Mouse (Mus musculus): Measurements from ENCODE around the gene March4. TPM values are rescaled to one million over a fixed set of nuclear protein-coding genes. Genes with fewer than 3 reads are reported as not detected.

March4 gene
- total RNA-seq, 2 experiments from 2014 or later = 0.13 to 0.41 TPM

- DNase-seq = no peak
Observed at GRCm38 (mm10) chr1:72530516-72531196, 6.1 kb downstream of the March4 start.

GRCm38 (mm10) chr1:72529192-72529591, 7.5 kb downstream of the March4 start:
- no peak for DNase-seq

DNA sequence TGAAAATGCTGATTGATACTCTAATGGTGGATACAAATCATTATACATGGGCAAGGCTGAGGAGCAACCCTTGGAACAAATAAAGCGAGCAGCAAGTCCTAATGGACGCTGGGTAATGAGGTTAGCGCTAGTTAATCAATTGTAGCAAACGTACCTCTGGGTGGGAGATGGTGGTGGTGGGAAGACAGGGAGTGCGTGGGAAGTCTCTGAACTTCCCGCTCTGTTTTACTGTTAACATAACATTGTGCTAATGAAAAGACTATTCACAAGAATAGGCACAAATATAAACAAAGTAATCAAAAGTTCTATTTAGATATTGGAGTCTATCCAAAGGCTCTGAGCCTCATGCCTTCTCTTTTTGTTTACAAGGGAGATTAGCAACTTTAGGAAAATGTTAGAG, 13.1 kb downstream of the March4 start:
- no peak for DNase-seq

- no peak for DNase-seq
Observed at GRCm38 (mm10) chr1:72510778-72511520, 25.8 kb downstream of the March4 start.

- no peak for DNase-seq
Observed at GRCm38 (mm10) chr1:72509551-72509950, 27.2 kb downstream of the March4 start.

- DNase-seq = no peak
Observed at GRCm38 (mm10) chr1:72507670-72508069, 29.1 kb downstream of the March4 start.

DNA sequence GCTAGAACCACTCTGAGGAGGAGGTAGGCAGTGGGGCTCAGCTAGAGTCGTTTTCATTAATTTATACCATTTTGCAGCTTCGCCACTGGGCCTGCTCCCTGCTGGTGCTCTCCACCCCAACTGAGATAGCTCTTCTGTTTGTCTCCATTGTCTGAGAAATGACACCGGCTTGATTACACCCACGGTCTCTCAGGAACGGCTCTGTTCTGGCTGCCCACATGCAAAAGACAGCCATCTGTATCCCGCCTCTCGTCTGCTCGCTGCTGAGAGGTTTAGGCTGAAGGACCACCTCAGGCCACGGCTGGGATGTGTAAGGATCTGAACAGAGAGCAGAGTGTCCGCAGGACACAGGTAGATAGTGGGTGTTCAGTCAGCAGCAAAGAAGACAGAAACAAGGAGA, 30.5 kb downstream of the March4 start:
- no peak for DNase-seq

DNA sequence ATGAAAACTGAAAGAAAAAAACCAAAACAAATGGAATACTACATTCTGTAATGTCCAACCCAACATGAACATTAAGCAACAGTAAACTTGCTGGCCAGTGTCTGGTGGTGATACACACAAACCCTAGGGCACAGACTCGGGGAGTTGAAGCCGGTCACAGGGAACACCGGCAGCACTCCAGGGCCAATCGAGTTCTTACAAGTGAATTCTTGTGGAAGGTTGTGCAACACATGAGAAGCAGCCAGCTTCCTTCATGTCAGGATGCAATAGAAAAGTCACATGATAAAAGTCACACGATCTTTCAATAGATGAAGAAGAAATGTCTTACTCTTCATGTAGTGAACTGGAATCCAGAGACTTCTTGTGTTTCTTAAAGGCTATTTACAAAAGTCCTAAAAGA, 39.1 kb downstream of the March4 start:
- DNase-seq = no peak

- no peak for DNase-seq
Observed at GRCm38 (mm10) chr1:72493454-72493853, 43.3 kb downstream of the March4 start.

- DNase-seq = no peak
Observed at GRCm38 (mm10) chr1:72492666-72493065, 44.1 kb downstream of the March4 start.

DNA sequence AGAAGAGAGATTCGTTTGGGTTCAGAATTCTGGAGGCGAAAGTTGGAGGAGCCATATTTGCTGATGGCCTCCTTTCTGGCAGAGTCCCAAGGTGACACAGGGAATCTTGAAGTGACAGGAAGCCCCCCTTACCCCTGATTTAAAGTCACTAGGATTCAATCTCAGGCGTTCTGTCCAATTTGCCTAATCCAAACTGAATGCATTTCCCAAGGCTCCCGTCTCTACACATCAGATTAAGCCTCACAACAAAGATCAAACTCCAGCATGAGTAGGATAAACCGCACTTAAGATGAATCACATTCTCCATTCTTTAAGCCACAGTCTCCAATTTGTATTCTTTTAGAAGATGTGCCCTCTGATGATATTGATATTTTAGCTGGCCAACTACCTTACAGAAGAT, 45.4 kb downstream of the March4 start:
- no peak for DNase-seq

DNA sequence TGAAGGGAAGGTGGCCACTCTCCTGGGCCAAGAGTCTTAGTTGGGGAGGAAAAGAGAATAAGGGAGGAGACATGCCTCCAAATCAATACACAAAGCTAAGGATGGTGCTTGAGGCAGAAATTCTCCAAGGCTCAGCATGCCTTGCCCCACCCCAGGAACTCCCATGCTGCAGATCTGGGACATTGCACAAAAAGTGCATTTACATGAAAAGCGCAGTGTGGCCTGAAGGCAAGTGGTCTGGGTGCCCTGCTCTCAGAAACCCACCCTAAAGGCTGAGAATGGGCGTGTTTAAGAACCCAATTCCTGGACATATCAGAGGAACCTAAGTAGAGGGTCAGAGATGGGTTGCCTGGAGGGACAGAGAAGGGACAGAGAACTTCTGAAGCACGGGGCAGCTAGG, 45.9 kb downstream of the March4 start:
- DNase-seq = no peak

GRCm38 (mm10) chr1:72490193-72490592, 46.5 kb downstream of the March4 start:
- DNase-seq = no peak

DNA sequence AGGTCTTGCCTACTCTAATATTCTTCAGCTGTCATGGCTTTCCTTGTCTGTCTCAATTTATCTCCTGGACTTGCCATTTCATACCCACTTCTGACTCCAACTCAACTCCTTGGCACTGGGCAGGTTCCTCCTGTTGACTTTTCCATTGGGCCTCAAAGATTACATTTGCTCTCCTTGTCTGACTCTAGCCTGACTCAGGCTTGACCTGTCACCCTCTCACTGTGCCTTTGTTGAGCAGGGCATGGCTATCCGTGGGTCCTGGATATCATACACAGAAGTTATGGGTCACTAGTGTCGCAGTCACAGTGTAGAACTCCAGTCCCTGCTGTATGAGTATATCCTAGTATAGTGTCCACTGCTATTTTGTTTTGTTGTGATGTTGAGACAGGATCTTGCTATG, 60.1 kb downstream of the March4 start:
- DNase-seq = no peak

GRCm38 (mm10) chr1:72469075-72469474, 67.7 kb downstream of the March4 start:
- DNase-seq = no peak

DNA sequence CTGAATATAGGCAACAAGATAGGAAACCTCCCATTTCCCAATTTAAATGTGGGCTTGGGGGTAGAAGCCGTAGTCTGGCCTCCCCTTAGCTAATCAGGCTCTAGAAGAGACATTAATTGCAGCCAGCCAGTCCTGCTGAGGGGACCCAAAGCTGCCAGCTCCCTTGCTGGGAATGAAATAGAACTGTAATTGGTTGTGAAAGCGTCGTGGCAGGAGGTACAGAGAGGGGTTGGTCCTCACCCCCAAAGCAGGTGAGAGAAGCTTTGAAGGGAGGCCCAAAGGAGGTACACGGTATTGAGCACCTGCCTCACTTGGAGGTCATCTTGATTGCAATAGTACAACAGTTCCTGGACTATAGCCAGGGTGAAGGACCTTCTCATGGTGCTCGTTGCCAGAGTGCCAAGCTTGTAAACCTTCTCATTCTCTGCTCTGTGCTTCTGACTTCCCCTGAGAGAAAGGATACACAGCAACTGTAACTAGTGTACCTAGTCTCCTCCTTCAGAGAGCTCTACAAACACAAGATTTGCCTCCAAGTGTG, 68.2 kb downstream of the March4 start:
- no peak for DNase-seq

DNA sequence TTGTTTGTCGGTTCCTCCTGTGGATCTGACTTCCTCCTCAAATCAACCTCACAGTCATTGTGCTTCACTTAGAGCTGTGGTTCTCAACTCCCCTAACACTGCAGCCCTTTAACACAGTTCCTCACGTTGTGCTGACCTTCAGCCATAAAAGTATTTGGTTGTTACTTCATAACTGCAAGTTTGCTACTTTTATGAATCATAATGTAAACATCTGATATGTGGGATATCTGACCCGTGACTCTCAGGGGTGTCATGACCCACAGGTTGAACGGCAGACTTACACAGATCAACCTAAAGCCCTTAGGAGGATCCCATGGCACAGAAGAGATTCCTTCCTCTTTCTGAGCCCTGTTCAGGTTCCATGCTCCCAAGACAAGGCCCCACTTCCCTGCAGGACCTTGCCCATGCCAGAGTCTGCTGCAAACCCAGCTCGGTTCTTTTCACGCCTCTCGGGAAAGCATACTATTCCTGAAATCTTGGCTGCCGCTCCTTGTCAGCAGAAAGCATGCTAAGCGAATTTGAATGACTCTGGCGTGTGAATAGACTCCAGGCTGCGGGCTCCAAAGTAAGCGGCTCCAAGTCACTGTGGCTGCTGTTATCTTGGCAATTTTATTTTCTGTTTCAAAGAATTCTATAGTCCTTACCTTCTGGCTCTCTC, 71.7 kb downstream of the March4 start:
- DNase-seq = no peak

DNA sequence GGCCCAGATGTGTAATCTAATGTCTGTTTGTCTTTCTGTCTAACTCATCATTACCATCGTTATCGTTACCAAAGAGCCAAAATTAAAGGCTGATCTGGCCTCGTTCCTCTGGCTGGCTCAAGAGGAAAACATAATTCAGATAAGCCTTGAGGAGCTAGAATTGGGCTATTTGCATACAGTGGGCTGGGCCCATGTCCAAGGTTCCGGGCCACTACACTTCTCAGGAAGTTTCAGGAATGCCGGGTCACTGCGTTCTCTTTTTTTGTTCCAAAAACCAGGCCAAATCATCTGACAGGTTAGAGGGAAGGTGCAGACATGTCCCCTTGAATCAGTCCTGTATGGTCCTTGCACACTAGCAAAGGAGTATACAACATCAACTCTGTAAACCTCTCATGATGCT, 74.2 kb downstream of the March4 start:
- no peak for DNase-seq

GRCm38 (mm10) chr1:72457652-72458051, 79.1 kb downstream of the March4 start:
- no peak for DNase-seq

DNA sequence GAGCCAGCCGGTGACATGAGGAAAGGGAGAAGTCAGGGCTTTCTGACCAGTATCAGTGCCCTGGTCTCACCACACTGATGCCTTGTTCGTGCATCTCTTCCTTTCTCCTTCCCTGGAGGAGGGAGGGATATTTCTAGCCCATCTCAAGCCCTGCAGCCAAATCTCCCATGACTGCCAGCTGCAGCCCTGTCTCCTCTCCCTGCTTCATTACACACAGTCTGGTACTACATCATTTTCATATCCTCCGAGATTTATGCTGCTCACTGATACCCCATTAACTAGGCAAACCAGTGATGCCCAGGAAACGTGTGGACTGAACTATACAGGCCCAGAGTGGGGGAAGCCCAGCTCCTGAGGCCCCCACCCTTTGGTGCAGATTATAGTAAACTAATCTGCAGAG, 80.8 kb downstream of the March4 start:
- DNase-seq = no peak

- DNase-seq = no peak
Observed at GRCm38 (mm10) chr1:72454733-72455201, 82.0 kb downstream of the March4 start.

DNA sequence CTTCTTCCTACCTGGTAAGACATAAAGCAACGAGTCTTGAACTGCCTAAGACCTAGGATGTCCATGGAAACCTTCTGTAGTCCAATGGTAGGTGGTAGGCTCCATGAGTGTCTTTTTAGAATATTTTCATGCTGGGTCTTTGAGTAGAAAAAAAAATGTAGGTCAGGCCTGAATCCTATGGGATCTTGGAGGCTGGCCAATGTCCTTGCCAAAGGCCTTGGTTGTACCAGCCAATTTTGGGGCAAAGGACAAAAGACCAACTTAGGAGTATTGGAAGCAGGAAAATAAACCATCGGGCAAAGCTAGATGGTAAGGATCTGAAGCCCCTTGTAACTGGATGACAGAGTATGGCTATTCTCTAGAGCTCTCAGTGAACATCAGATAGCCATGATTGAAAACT, 83.9 kb downstream of the March4 start:
- DNase-seq = no peak

- DNase-seq = no peak
Observed at GRCm38 (mm10) chr1:72450790-72451189, 85.9 kb downstream of the March4 start.
